ENCODE assay signal across 9 mouse cellular contexts in genomic region chr17:70488784-70489265, GRCm38 (mm10).
DNase-seq lines count a peak whose midpoint lies in the region; ATAC-seq and TF ChIP-seq lines count a peak whose summit lies in the region.
"Had no signal": no experiment of that assay in that cellular context is flagged by ENCODE, and none has a peak within 500 bp of the region (broad histone marks: within the 10 kb centered on the region; RNA-seq: fewer than 3 reads in every experiment).

No protein-coding gene starts in this region.

- TF ChIP-seq EP300 in liver, postnatal 0 days (IDR thresholded peaks at IDR 0.05; ENCODE audit: low read depth), result no peak

- WGBS in midbrain, embryonic 14.5 days, result 71% methylated on average over 7 of the region's 7 CpGs
- WGBS in midbrain, embryonic 10.5 days, result 90% methylated on average over 7 of the region's 7 CpGs
- 35% methylated on average over 7 of the region's 7 CpGs for WGBS in liver, postnatal 0 days (ENCODE audit: insufficient replicate concordance)
- WGBS in kidney, embryonic 14.5 days, result 61% methylated on average over 7 of the region's 7 CpGs

- H3K9me3 ChIP-seq in midbrain, embryonic 14.5 days (ENCODE audit: control insufficient read depth, low read length), result no peaks in the 10 kb centered on the region
- H3K9me3 ChIP-seq in midbrain, embryonic 10.5 days (replicated peaks), result no peaks in the 10 kb centered on the region
- H3K9me3 ChIP-seq in liver, postnatal 0 days (ENCODE audit: low read length), result no peaks in the 10 kb centered on the region
- no peaks in the 10 kb centered on the region for H3K9me3 ChIP-seq in kidney, embryonic 14.5 days (ENCODE audit: control insufficient read depth, low read length)
- H3K9me3 ChIP-seq: embryonic facial prominence, embryonic 15.5 days had no signal

- no peak overlapping the region for H3K27ac ChIP-seq in midbrain, embryonic 14.5 days (replicated peaks; ENCODE audit: low read depth, low read length)
- no peak overlapping the region for H3K27ac ChIP-seq in midbrain, embryonic 10.5 days (replicated peaks)
- peak overlapping the region; percentile 9; the same call in 1 of the 2 replicates for H3K27ac ChIP-seq in cortical plate, adult 2 months (ENCODE audit: insufficient read depth, low read length)
- peak overlapping the region; percentile 91 for H3K27ac ChIP-seq in layer of hippocampus, adult 2 months
- no peak overlapping the region for H3K27ac ChIP-seq in liver, postnatal 0 days (ENCODE audit: low read depth)
- H3K27ac ChIP-seq in kidney, embryonic 14.5 days (ENCODE audit: low read depth, low read length), result no peak overlapping the region
- H3K27ac ChIP-seq: embryonic facial prominence, embryonic 15.5 days had no signal

- no peaks in the 10 kb centered on the region for H3K36me3 ChIP-seq in midbrain, embryonic 14.5 days (ENCODE audit: control insufficient read depth, insufficient read depth, low read length)
- no peaks in the 10 kb centered on the region for H3K36me3 ChIP-seq in midbrain, embryonic 10.5 days
- no peaks in the 10 kb centered on the region for H3K36me3 ChIP-seq in liver, postnatal 0 days (replicated peaks; ENCODE audit: insufficient read depth, low read length)
- H3K36me3 ChIP-seq in kidney, embryonic 14.5 days (ENCODE audit: control insufficient read depth, insufficient read depth, low read length), result no peaks in the 10 kb centered on the region
- H3K36me3 ChIP-seq: embryonic facial prominence, embryonic 15.5 days had no signal

- TF ChIP-seq POLR2A in cortical plate, adult 2 months (IDR thresholded peaks at IDR 0.05; ENCODE audit: extremely low read depth, insufficient read depth, low read length), result no peak

- H3K9ac ChIP-seq in midbrain, embryonic 14.5 days (replicated peaks; ENCODE audit: low read length), result no peak overlapping the region
- no peak overlapping the region for H3K9ac ChIP-seq in liver, postnatal 0 days (replicated peaks)
- H3K9ac ChIP-seq in kidney, embryonic 14.5 days (ENCODE audit: low read depth, low read length), result no peak overlapping the region
- H3K9ac ChIP-seq: embryonic facial prominence, embryonic 15.5 days had no signal

- H3K4me2 ChIP-seq in midbrain, embryonic 14.5 days (ENCODE audit: low read length), result no peak overlapping the region
- H3K4me2 ChIP-seq in liver, postnatal 0 days (ENCODE audit: low read depth, low read length), result no peak overlapping the region
- H3K4me2 ChIP-seq in kidney, embryonic 14.5 days (replicated peaks; ENCODE audit: low read depth, low read length), result no peak overlapping the region
- H3K4me2 ChIP-seq: embryonic facial prominence, embryonic 15.5 days had no signal

- peak; percentile 46 for DNase-seq in midbrain, embryonic 14.5 days
- DNase-seq in midbrain, embryonic 10.5 days (ENCODE audit: low spot score), result no peak
- DNase-seq in layer of hippocampus, adult 2 months (ENCODE audit: low spot score in 2 of 2), result peak; percentile 84 to 87
- peak; percentile 14 for DNase-seq in liver, postnatal 0 days
- DNase-seq in kidney, adult 11 months, result no peak
- no peak for DNase-seq in spleen, adult 18-20 months

- H3K4me1 ChIP-seq in midbrain, embryonic 14.5 days (ENCODE audit: control insufficient read depth, insufficient read depth, low read length), result no peaks in the 10 kb centered on the region
- H3K4me1 ChIP-seq in midbrain, embryonic 10.5 days, result no peaks in the 10 kb centered on the region
- peaks cover 21% of the 10 kb centered on the region for H3K4me1 ChIP-seq in cortical plate, adult 2 months (ENCODE audit: control insufficient read depth, insufficient read depth, low read length)
- H3K4me1 ChIP-seq in liver, postnatal 0 days (ENCODE audit: insufficient read depth), result no peaks in the 10 kb centered on the region
- H3K4me1 ChIP-seq in kidney, embryonic 14.5 days (ENCODE audit: control insufficient read depth, insufficient read depth, low read length), result no peaks in the 10 kb centered on the region
- H3K4me1 ChIP-seq: embryonic facial prominence, embryonic 15.5 days had no signal

- peak; percentile 71 for ATAC-seq in midbrain, embryonic 14.5 days (ENCODE audit: low FRiP score, low TSS enrichment)
- peak; percentile 25; the same call in 1 of the 2 replicates for ATAC-seq in liver, postnatal 0 days
- no peak for ATAC-seq in kidney, embryonic 14.5 days (ENCODE audit: low FRiP score, low TSS enrichment)

- no peak for TF ChIP-seq CTCF in cortical plate, adult 2 months (IDR thresholded peaks at IDR 0.05; ENCODE audit: extremely low read depth, insufficient read depth, low read length)
- no peak for TF ChIP-seq CTCF in layer of hippocampus, adult 2 months (conservative IDR thresholded peaks at IDR 0.05)
- TF ChIP-seq CTCF in liver, postnatal 0 days (IDR thresholded peaks at IDR 0.05; ENCODE audit: low read depth), result no peak

- H3K4me3 ChIP-seq in midbrain, embryonic 14.5 days (replicated peaks; ENCODE audit: low read depth, low read length), result no peak overlapping the region
- no peak overlapping the region for H3K4me3 ChIP-seq in midbrain, embryonic 10.5 days
- H3K4me3 ChIP-seq in cortical plate, adult 2 months (ENCODE audit: insufficient read depth, low read length), result no peak overlapping the region
- H3K4me3 ChIP-seq in layer of hippocampus, adult 2 months, result no peak overlapping the region
- no peak overlapping the region for H3K4me3 ChIP-seq in liver, postnatal 0 days (ENCODE audit: low read depth, low read length)
- no peak overlapping the region for H3K4me3 ChIP-seq in kidney, embryonic 14.5 days (ENCODE audit: low read length)
- H3K4me3 ChIP-seq: embryonic facial prominence, embryonic 15.5 days had no signal

- no peaks in the 10 kb centered on the region for H3K27me3 ChIP-seq in midbrain, embryonic 14.5 days (ENCODE audit: control insufficient read depth, insufficient read depth, low read length)
- H3K27me3 ChIP-seq in midbrain, embryonic 10.5 days (ENCODE audit: low read depth, poor library complexity, severe bottlenecking), result no peaks in the 10 kb centered on the region
- H3K27me3 ChIP-seq in liver, postnatal 0 days (ENCODE audit: insufficient read depth, low read length), result no peaks in the 10 kb centered on the region
- no peaks in the 10 kb centered on the region for H3K27me3 ChIP-seq in kidney, embryonic 14.5 days (ENCODE audit: control insufficient read depth, insufficient read depth, low read length)
- H3K27me3 ChIP-seq: embryonic facial prominence, embryonic 15.5 days had no signal

Comparison
In these comparisons a context has a peak if more than half of its experiments do, and no peak if none do; other contexts are left out.
1. DNase-seq: peak in midbrain, embryonic 14.5 days (single experiment), layer of hippocampus, adult 2 months (2 of 2) and liver, postnatal 0 days (single experiment); none in midbrain, embryonic 10.5 days (single experiment), kidney, adult 11 months (single experiment) and spleen, adult 18-20 months (0 of 2).
2. H3K27ac ChIP-seq: peak in cortical plate, adult 2 months (single experiment) and layer of hippocampus, adult 2 months (single experiment); none in midbrain, embryonic 14.5 days (single experiment), midbrain, embryonic 10.5 days (single experiment), liver, postnatal 0 days (single experiment) and kidney, embryonic 14.5 days (single experiment).